Mouse (Mus musculus): Measurements from ENCODE around the gene Vmn1r177.
"Not testable (repeated sequence)": the region's sequence is repeated elsewhere in the genome, so short reads cannot be mapped to it uniquely, and the experiment has no call there.

Gene Vmn1r177

GRCm38 (mm10) chr7:23866349-23866748 lies at the start of gene Vmn1r177:
Gene Vmn1r177, minus strand, starts transcription at chr7:23866449.
- DNase-seq = not testable (repeated sequence)

GRCm38 (mm10) chr7:23891709-23892108 lies 25.5 kb upstream of the Vmn1r177 start, which contains the start of gene Vmn1r178:
Gene Vmn1r178, plus strand, starts transcription at chr7:23892009.
- DNase-seq = no peak

GRCm38 (mm10) chr7:23876918-23877317 lies 10.7 kb upstream of the Vmn1r177 start:
- not testable (repeated sequence) for DNase-seq

- DNase-seq = not testable (repeated sequence)
Observed at GRCm38 (mm10) chr7:23837272-23837671, 29.0 kb downstream of the Vmn1r177 start, which contains the start of gene Vmn1r176. Gene Vmn1r176, minus strand, starts transcription at chr7:23837372.

All from lung, postnatal 14 days (tissue).